Mouse (Mus musculus): ENCODE measurements at regions not wholly inside any gene's neighbourhood (a gene's known extent, or its start where the extent isn't known, plus 50 kb on each side); places are given as distances from the start of the nearest gene placed in this dataset.

GRCm38 (mm10) chr7:71041388-71041787 lies 309.9 kb downstream of the Gm10295 start:
- H3K9ac ChIP-seq (ENCODE audit: low read depth, low read length): no peak overlapping the region
- H3K4me3 ChIP-seq (ENCODE audit: insufficient read depth, low read depth, low read length): no peak overlapping the region
- no peaks in the 10 kb centered on the region for H3K36me3 ChIP-seq (ENCODE audit: control insufficient read depth, insufficient read depth, low read length)
- no peaks in the 10 kb centered on the region for H3K27me3 ChIP-seq (ENCODE audit: control insufficient read depth, insufficient read depth, low read length)
- WGBS: 91% methylated on average over 3 of the region's 3 CpGs
- DNase-seq (ENCODE audit: extremely low read depth, low read depth, low spot score): no peak
- H3K27ac ChIP-seq (replicated peaks; ENCODE audit: insufficient read depth, low read depth, low read length): no peak overlapping the region
- H3K79me2 ChIP-seq (ENCODE audit: control insufficient read depth, insufficient read depth, low read length): no peaks in the 10 kb centered on the region
- no peaks in the 10 kb centered on the region for H3K4me1 ChIP-seq (ENCODE audit: control insufficient read depth, insufficient read depth, low read length)
- TF ChIP-seq POLR2A (IDR thresholded peaks at IDR 0.05; ENCODE audit: extremely low read depth, insufficient read depth, low read length) (no peak), CTCF (IDR thresholded peaks at IDR 0.05; ENCODE audit: low read depth, low read length) (no peak)

- DNase-seq (ENCODE audit: extremely low read depth, low read depth, low spot score): no peak
- Histone ChIP-seq H3K27ac (replicated peaks; ENCODE audit: insufficient read depth, low read depth, low read length) (no peak overlapping the region), H3K4me1 (ENCODE audit: control insufficient read depth, insufficient read depth, low read length) (no peaks in the 10 kb centered on the region), H3K36me3 (ENCODE audit: control insufficient read depth, insufficient read depth, low read length) (no peaks in the 10 kb centered on the region), H3K4me3 (ENCODE audit: insufficient read depth, low read depth, low read length) (no peak overlapping the region), H3K79me2 (ENCODE audit: control insufficient read depth, insufficient read depth, low read length) (no peaks in the 10 kb centered on the region), H3K9ac (ENCODE audit: low read depth, low read length) (no peak overlapping the region), H3K27me3 (ENCODE audit: control insufficient read depth, insufficient read depth, low read length) (no peaks in the 10 kb centered on the region)
- TF ChIP-seq POLR2A (IDR thresholded peaks at IDR 0.05; ENCODE audit: extremely low read depth, insufficient read depth, low read length) (no peak), CTCF (IDR thresholded peaks at IDR 0.05; ENCODE audit: low read depth, low read length) (no peak)
- WGBS: 80% methylated on average over 3 of the region's 3 CpGs
These were observed 310.4 kb downstream of the Gm10295 start for GRCm38 (mm10) chr7:71040846-71041245.

GRCm38 (mm10) chr7:71038537-71038936 lies 312.7 kb downstream of the Gm10295 start:
- 82% methylated on average over 5 of the region's 5 CpGs for WGBS
- H3K4me3 ChIP-seq (ENCODE audit: insufficient read depth, low read depth, low read length): no peak overlapping the region
- no peaks in the 10 kb centered on the region for H3K36me3 ChIP-seq (ENCODE audit: control insufficient read depth, insufficient read depth, low read length)
- H3K27ac ChIP-seq (replicated peaks; ENCODE audit: insufficient read depth, low read depth, low read length): no peak overlapping the region
- no peak overlapping the region for H3K9ac ChIP-seq (ENCODE audit: low read depth, low read length)
- TF ChIP-seq POLR2A (IDR thresholded peaks at IDR 0.05; ENCODE audit: extremely low read depth, insufficient read depth, low read length): no peak
- TF ChIP-seq CTCF (IDR thresholded peaks at IDR 0.05; ENCODE audit: low read depth, low read length): no peak
- H3K4me1 ChIP-seq (ENCODE audit: control insufficient read depth, insufficient read depth, low read length): no peaks in the 10 kb centered on the region
- DNase-seq (ENCODE audit: extremely low read depth, low read depth, low spot score): no peak
- H3K79me2 ChIP-seq (ENCODE audit: control insufficient read depth, insufficient read depth, low read length): no peaks in the 10 kb centered on the region
- no peaks in the 10 kb centered on the region for H3K27me3 ChIP-seq (ENCODE audit: control insufficient read depth, insufficient read depth, low read length)

- H3K79me2 ChIP-seq (ENCODE audit: control insufficient read depth, insufficient read depth, low read length): no peaks in the 10 kb centered on the region
- no peak overlapping the region for H3K9ac ChIP-seq (ENCODE audit: low read depth, low read length)
- H3K4me3 ChIP-seq (ENCODE audit: insufficient read depth, low read depth, low read length): no peak overlapping the region
- no peak overlapping the region for H3K27ac ChIP-seq (replicated peaks; ENCODE audit: insufficient read depth, low read depth, low read length)
- no peak for TF ChIP-seq CTCF (IDR thresholded peaks at IDR 0.05; ENCODE audit: low read depth, low read length)
- TF ChIP-seq POLR2A (IDR thresholded peaks at IDR 0.05; ENCODE audit: extremely low read depth, insufficient read depth, low read length): no peak
- H3K4me1 ChIP-seq (ENCODE audit: control insufficient read depth, insufficient read depth, low read length): no peaks in the 10 kb centered on the region
- H3K36me3 ChIP-seq (ENCODE audit: control insufficient read depth, insufficient read depth, low read length): no peaks in the 10 kb centered on the region
- DNase-seq (ENCODE audit: extremely low read depth, low read depth, low spot score): no peak
- 92% methylated on average over 12 of the region's 12 CpGs for WGBS
- no peaks in the 10 kb centered on the region for H3K27me3 ChIP-seq (ENCODE audit: control insufficient read depth, insufficient read depth, low read length)
These were observed 318.2 kb downstream of the Gm10295 start for GRCm38 (mm10) chr7:71033121-71033520.

GRCm38 (mm10) chr7:71023946-71024610 lies 327.2 kb downstream of the Gm10295 start:
- H3K27me3 ChIP-seq (ENCODE audit: control insufficient read depth, insufficient read depth, low read length): no peaks in the 10 kb centered on the region
- H3K4me3 ChIP-seq (ENCODE audit: insufficient read depth, low read depth, low read length): no peak overlapping the region
- no peaks in the 10 kb centered on the region for H3K4me1 ChIP-seq (ENCODE audit: control insufficient read depth, insufficient read depth, low read length)
- 20% methylated on average over 9 of the region's 9 CpGs for WGBS
- no peak overlapping the region for H3K27ac ChIP-seq (replicated peaks; ENCODE audit: insufficient read depth, low read depth, low read length)
- H3K79me2 ChIP-seq (ENCODE audit: control insufficient read depth, insufficient read depth, low read length): no peaks in the 10 kb centered on the region
- TF ChIP-seq POLR2A (IDR thresholded peaks at IDR 0.05; ENCODE audit: extremely low read depth, insufficient read depth, low read length) (no peak), CTCF (IDR thresholded peaks at IDR 0.05; ENCODE audit: low read depth, low read length) (no peak)
- H3K9ac ChIP-seq (ENCODE audit: low read depth, low read length): no peak overlapping the region
- H3K36me3 ChIP-seq (ENCODE audit: control insufficient read depth, insufficient read depth, low read length): no peaks in the 10 kb centered on the region
- DNase-seq (ENCODE audit: extremely low read depth, low read depth, low spot score): no peak

GRCm38 (mm10) chr7:71023253-71023945 lies 327.9 kb downstream of the Gm10295 start:
- Histone ChIP-seq H3K4me1 (ENCODE audit: control insufficient read depth, insufficient read depth, low read length) (no peaks in the 10 kb centered on the region), H3K27me3 (ENCODE audit: control insufficient read depth, insufficient read depth, low read length) (no peaks in the 10 kb centered on the region), H3K4me3 (ENCODE audit: insufficient read depth, low read depth, low read length) (no peak overlapping the region), H3K9ac (ENCODE audit: low read depth, low read length) (no peak overlapping the region), H3K79me2 (ENCODE audit: control insufficient read depth, insufficient read depth, low read length) (no peaks in the 10 kb centered on the region), H3K36me3 (ENCODE audit: control insufficient read depth, insufficient read depth, low read length) (no peaks in the 10 kb centered on the region), H3K27ac (replicated peaks; ENCODE audit: insufficient read depth, low read depth, low read length) (no peak overlapping the region)
- 24% methylated on average over 16 of the region's 16 CpGs for WGBS
- TF ChIP-seq CTCF (IDR thresholded peaks at IDR 0.05; ENCODE audit: low read depth, low read length) (no peak), POLR2A (IDR thresholded peaks at IDR 0.05; ENCODE audit: extremely low read depth, insufficient read depth, low read length) (no peak)
- no peak for DNase-seq (ENCODE audit: extremely low read depth, low read depth, low spot score)
